Mouse (Mus musculus) frontal cortex, adult 2 months (tissue): ENCODE data around the gene Uqcrc2. TPM values are rescaled to one million over a fixed set of nuclear protein-coding genes. Genes with fewer than 3 reads are reported as not detected.

Source experiments
- DNase-seq, 2 experiments: peaks; one replicate each; pipeline ENCODE4 v3.0.0; 2022; ENCODE audit warnings: low spot score in 1 of 2; ENCODE audit errors: extremely low spot score in 1 of 2
- polyA plus RNA-seq: library from polyadenylated mRNA; depleted of rRNA; stranded (reverse); fragments of >200 nt; gene quantifications from 2 replicates; pipeline ENCODE4 v1.2.3, GENCODE M21; 2012; rRNA removed

Gene Uqcrc2
- polyA plus RNA-seq, 1 experiment = 236 TPM

GRCm38 (mm10) chr7:120684731-120685161 is 49.8 kb downstream of the Uqcrc2 start:
- no peak for DNase-seq

GRCm38 (mm10) chr7:120685227-120685626 is 50.3 kb downstream of the Uqcrc2 start:
- DNase-seq = no peak

- DNase-seq = no peak
Observed at GRCm38 (mm10) chr7:120690634-120691033, 55.7 kb downstream of the Uqcrc2 start.

- no peak for DNase-seq
Observed at GRCm38 (mm10) chr7:120693831-120694375, 58.9 kb downstream of the Uqcrc2 start.

GRCm38 (mm10) chr7:120695196-120695595 is 60.2 kb downstream of the Uqcrc2 start:
- no peak for DNase-seq

GRCm38 (mm10) chr7:120695641-120696040 is 60.7 kb downstream of the Uqcrc2 start:
- no peak for DNase-seq

- no peak for DNase-seq
Observed at GRCm38 (mm10) chr7:120696331-120696730, 61.4 kb downstream of the Uqcrc2 start.

- DNase-seq = no peak
Observed at GRCm38 (mm10) chr7:120699586-120699985, 64.6 kb downstream of the Uqcrc2 start.

- no peak for DNase-seq
Observed at GRCm38 (mm10) chr7:120703888-120704287, 68.9 kb downstream of the Uqcrc2 start.

Other genes with a start within 250 kb of the Uqcrc2 start
- not detected in 2 replicates for gene Abca16, start 225.5 kb upstream of the Uqcrc2 start, polyA plus RNA-seq
- 0.11 and 0.16 TPM in 2 replicates for gene Pdzd9, start 35.2 kb downstream of the Uqcrc2 start, polyA plus RNA-seq
- 33.9 and 36.5 TPM in 2 replicates for gene Mosmo, start 42.4 kb downstream of the Uqcrc2 start, polyA plus RNA-seq
- 9.5 and 11.2 TPM in 2 replicates for gene Vwa3a, start 104.1 kb downstream of the Uqcrc2 start, polyA plus RNA-seq
- gene Gm5737, start 177.2 kb downstream of the Uqcrc2 start, polyA plus RNA-seq = not detected in 2 replicates
- 30.5 and 35.3 TPM in 2 replicates for gene Eef2k, start 207.7 kb downstream of the Uqcrc2 start, polyA plus RNA-seq